Mouse (Mus musculus) cerebellum, postnatal 25 days (tissue): ENCODE measurements around the gene Ptgfrn.

Source experiments
- DNase-seq, 2 experiments: peaks; one replicate each; pipeline ENCODE4 v3.0.0; 2021; ENCODE audit warnings: mixed read lengths in 2 of 2

The Ptgfrn gene

GRCm38 (mm10) chr3:101110043-101110837 is at the start of gene Ptgfrn:
TSS of gene Ptgfrn (minus strand) at chr3:101110278.
- peak; percentile 62 to 70 for DNase-seq

GRCm38 (mm10) chr3:101159701-101160100 is 49.6 kb upstream of the Ptgfrn start:
- no peak for DNase-seq

- DNase-seq, result no peak
These were observed 44.0 kb upstream of the Ptgfrn start for GRCm38 (mm10) chr3:101154067-101154466.

- no peak for DNase-seq
These were observed 43.3 kb upstream of the Ptgfrn start for GRCm38 (mm10) chr3:101153341-101153740.

- DNase-seq, result no peak
These were observed 36.2 kb upstream of the Ptgfrn start for GRCm38 (mm10) chr3:101146126-101146772.

- DNase-seq, result peak; percentile 22 to 51
These were observed 35.4 kb upstream of the Ptgfrn start for GRCm38 (mm10) chr3:101145292-101146046.

- DNase-seq, result no peak
These were observed 34.4 kb upstream of the Ptgfrn start for GRCm38 (mm10) chr3:101144366-101144948.

- DNase-seq, result no peak
These were observed 33.4 kb upstream of the Ptgfrn start for GRCm38 (mm10) chr3:101143465-101143864.

GRCm38 (mm10) chr3:101141864-101142263 is 31.8 kb upstream of the Ptgfrn start:
- peak; percentile 29 to 38 for DNase-seq

- DNase-seq, result no peak
These were observed 29.9 kb upstream of the Ptgfrn start for GRCm38 (mm10) chr3:101139958-101140357.

GRCm38 (mm10) chr3:101136483-101136882 is 26.4 kb upstream of the Ptgfrn start:
- no peak for DNase-seq

GRCm38 (mm10) chr3:101134861-101135260 is 24.8 kb upstream of the Ptgfrn start:
- no peak for DNase-seq

GRCm38 (mm10) chr3:101132981-101133380 is 22.9 kb upstream of the Ptgfrn start:
- DNase-seq, result no peak

GRCm38 (mm10) chr3:101131772-101132171 is 21.7 kb upstream of the Ptgfrn start:
- no peak for DNase-seq

GRCm38 (mm10) chr3:101130526-101130925 is 20.4 kb upstream of the Ptgfrn start:
- DNase-seq, result no peak

GRCm38 (mm10) chr3:101129620-101130019 is 19.5 kb upstream of the Ptgfrn start:
- no peak for DNase-seq

- DNase-seq, result no peak
These were observed 19.0 kb upstream of the Ptgfrn start for GRCm38 (mm10) chr3:101129090-101129489.

- no peak for DNase-seq
These were observed 17.7 kb upstream of the Ptgfrn start for GRCm38 (mm10) chr3:101127766-101128165.

GRCm38 (mm10) chr3:101124716-101125115 is 14.6 kb upstream of the Ptgfrn start:
- DNase-seq, result no peak

GRCm38 (mm10) chr3:101122479-101122878 is 12.4 kb upstream of the Ptgfrn start:
- no peak for DNase-seq

- DNase-seq, result no peak
These were observed 7.7 kb upstream of the Ptgfrn start for GRCm38 (mm10) chr3:101117774-101118173.

GRCm38 (mm10) chr3:101117386-101117749 is 7.3 kb upstream of the Ptgfrn start:
- DNase-seq, result no peak
